Mouse (Mus musculus) MEL (cell line): ENCODE data around the gene Tsga10. TPM values are rescaled to one million over a fixed set of nuclear protein-coding genes. Genes with fewer than 3 reads are reported as not detected.

Experiments used
- DNase-seq: peaks from one replicate; pipeline ENCODE4 v3.0.0; 2011; ENCODE audit warnings: low read depth, low spot score
- H3K27ac ChIP-seq: 2 replicates; pipeline ENCODE4 v1.5.1; 2012; ENCODE audit warnings: low read depth, mild to moderate bottlenecking, control low read depth, low read length, moderate library complexity; ENCODE audit not compliant: control insufficient read depth
- H3K27me3 ChIP-seq, 2 experiments: fragments of 150-350 bp in 1 of 2; sonication (generic) in 1 of 2; 2 replicates each; pipeline ENCODE4 v1.6.1; 2012; ENCODE audit warnings: low read length in 2 of 2, mild to moderate bottlenecking in 2 of 2, improper control_type of control experiment in 1 of 2, moderate library complexity in 1 of 2; ENCODE audit not compliant: insufficient read depth in 2 of 2, control insufficient read depth in 1 of 2
- H3K36me3 ChIP-seq, 2 experiments: 2 replicates each; pipeline ENCODE4 v1.6.1; 2012 to 2014; ENCODE audit warnings: low read length in 2 of 2, improper control_type of control experiment in 1 of 2, inconsistent platforms in 1 of 2, mild to moderate bottlenecking in 1 of 2; ENCODE audit not compliant: insufficient read depth in 2 of 2, control insufficient read depth in 1 of 2
- H3K4me1 ChIP-seq, 2 experiments: fragments of 150-350 bp in 1 of 2; sonication (generic) in 1 of 2; 2 replicates each; pipeline ENCODE4 v1.6.1; 2012; ENCODE audit warnings: low read length in 2 of 2, improper control_type of control experiment in 1 of 2, mild to moderate bottlenecking in 1 of 2; ENCODE audit not compliant: insufficient read depth in 2 of 2, control insufficient read depth in 1 of 2
- H3K4me3 ChIP-seq, 2 experiments: fragments of 150-350 bp in 1 of 2; sonication (generic) in 1 of 2; 2 replicates each; pipeline ENCODE4 v1.5.1; 2012; ENCODE audit warnings: low read depth in 2 of 2, low read length in 2 of 2, mild to moderate bottlenecking in 2 of 2, moderate library complexity in 2 of 2, control low read depth in 1 of 2, improper control_type of control experiment in 1 of 2; ENCODE audit not compliant: control insufficient read depth in 1 of 2, insufficient read depth in 1 of 2
- H3K79me2 ChIP-seq: 2 replicates; pipeline ENCODE4 v1.6.1; 2012; ENCODE audit warnings: mild to moderate bottlenecking, low read length, moderate library complexity; ENCODE audit not compliant: control insufficient read depth, poor library complexity, insufficient read depth
- H3K9ac ChIP-seq: 2 replicates; pipeline ENCODE4 v1.6.1; 2012; ENCODE audit warnings: low read depth, mild to moderate bottlenecking, control low read depth, low read length, moderate library complexity; ENCODE audit not compliant: control insufficient read depth, poor library complexity, severe bottlenecking
- H3K9me3 ChIP-seq: fragments of 150-350 bp; sonication (generic); replicated peaks from 2 replicates; pipeline ENCODE4 v1.6.1; 2012; ENCODE audit warnings: mild to moderate bottlenecking, low read length, improper control_type of control experiment, moderate library complexity; ENCODE audit not compliant: insufficient read depth
- BHLHE40 ChIP-seq: IDR thresholded peaks from 2 replicates; pipeline ENCODE4 v1.6.1; 2012; ENCODE audit warnings: low read depth, mild to moderate bottlenecking, inconsistent platforms, low read length, improper control_type of control experiment, borderline replicate concordance
- CTCF ChIP-seq, 3 experiments: IDR thresholded peaks in 2 of 3; conservative IDR thresholded peaks in 1 of 3; 2 replicates each; pipeline ENCODE4 v1.5.1; 2011 to 2012; ENCODE audit warnings: low read length in 3 of 3, low read depth in 2 of 3, mild to moderate bottlenecking in 2 of 3, improper control_type of control experiment in 1 of 3, inconsistent platforms in 1 of 3, mixed read lengths in 1 of 3, moderate library complexity in 1 of 3; ENCODE audit not compliant: control insufficient read depth in 1 of 3, insufficient read depth in 1 of 3, poor library complexity in 1 of 3, severe bottlenecking in 1 of 3
- E2F4 ChIP-seq: IDR thresholded peaks from 2 replicates; pipeline ENCODE4 v1.6.1; 2011; ENCODE audit warnings: low read depth, low read length, improper control_type of control experiment, borderline replicate concordance
- EP300 ChIP-seq, 2 experiments: IDR thresholded peaks; 2 replicates each; pipeline ENCODE4 v1.6.1; 2011; ENCODE audit warnings: improper control_type of control experiment in 2 of 2, low read length in 2 of 2, low read depth in 1 of 2, mild to moderate bottlenecking in 1 of 2
- GATA1 ChIP-seq: IDR thresholded peaks from 2 replicates; pipeline ENCODE4 v1.6.1; 2011; ENCODE audit warnings: low read depth, low read length, improper control_type of control experiment
- KAT2A ChIP-seq: conservative IDR thresholded peaks from 2 replicates; pipeline ENCODE4 v1.6.1; 2012; ENCODE audit warnings: low read depth, low read length, improper control_type of control experiment, inconsistent platforms
- MAX ChIP-seq: IDR thresholded peaks from 2 replicates; pipeline ENCODE4 v1.6.1; 2011; ENCODE audit warnings: low read length, improper control_type of control experiment
- MEF2A ChIP-seq: IDR thresholded peaks from 2 replicates; pipeline ENCODE4 v1.6.1; 2014; ENCODE audit warnings: low read depth, mild to moderate bottlenecking, inconsistent platforms, low read length, improper control_type of control experiment; ENCODE audit not compliant: poor library complexity, insufficient replicate concordance, severe bottlenecking; ENCODE audit errors: extremely low read depth
- NELFE ChIP-seq: IDR thresholded peaks from 2 replicates; pipeline ENCODE4 v1.6.1; 2011; ENCODE audit warnings: low read depth, low read length, improper control_type of control experiment
- NRF1 ChIP-seq: IDR thresholded peaks from 2 replicates; pipeline ENCODE4 v1.6.1; 2014; ENCODE audit warnings: low read depth, mild to moderate bottlenecking, inconsistent platforms, low read length, improper control_type of control experiment, moderate library complexity; ENCODE audit not compliant: poor library complexity, insufficient read depth, severe bottlenecking
- SMC3 ChIP-seq: IDR thresholded peaks from 2 replicates; pipeline ENCODE4 v1.6.1; 2011; ENCODE audit warnings: low read depth, low read length, improper control_type of control experiment
- TBP ChIP-seq: IDR thresholded peaks from 2 replicates; pipeline ENCODE4 v1.8.0; 2011; ENCODE audit warnings: low read depth, low read length, improper control_type of control experiment
- TCF12 ChIP-seq: IDR thresholded peaks from 2 replicates; pipeline ENCODE4 v1.6.1; 2014; ENCODE audit warnings: low read depth, mild to moderate bottlenecking, inconsistent platforms, low read length, improper control_type of control experiment, moderate library complexity
- USF1 ChIP-seq: IDR thresholded peaks from 2 replicates; pipeline ENCODE4 v1.6.1; 2014; ENCODE audit warnings: low read depth, mild to moderate bottlenecking, inconsistent platforms, low read length, improper control_type of control experiment, moderate library complexity
- USF2 ChIP-seq, 2 experiments: IDR thresholded peaks; 2 replicates each; pipeline ENCODE4 v1.6.1; 2011 to 2012; ENCODE audit warnings: improper control_type of control experiment in 2 of 2, low read length in 2 of 2, borderline replicate concordance in 1 of 2, inconsistent platforms in 1 of 2, low read depth in 1 of 2, mild to moderate bottlenecking in 1 of 2; ENCODE audit not compliant: insufficient read depth in 1 of 2
- ZMIZ1 ChIP-seq: IDR thresholded peaks from 2 replicates; pipeline ENCODE4 v1.6.1; 2012; ENCODE audit warnings: low read depth, mild to moderate bottlenecking, inconsistent platforms, low read length, improper control_type of control experiment, moderate library complexity
- polyA plus RNA-seq, 2 experiments: library from polyadenylated mRNA; stranded (reverse) in 1 of 2; unstranded in 1 of 2; fragments of >175 nt in 1 of 2; fragments of >200 nt in 1 of 2; gene quantifications; 2 replicates each; pipeline versions ENCODE4 v1.2.1 to v1.2.4; 2012; ENCODE audit warnings: low replicate concordance in 2 of 2, low read depth in 1 of 2; ENCODE audit not compliant: insufficient read length in 2 of 2, insufficient read depth in 1 of 2, missing spikeins in 1 of 2
- total RNA-seq: library from RNA; depleted of rRNA; stranded (reverse); fragments of 300-350 nt; gene quantifications from 2 replicates; pipeline ENCODE4 v1.2.3, GENCODE M21; 2012

The Tsga10 gene
- total and polyA plus RNA-seq, 3 experiments: 0.35 to 0.64 TPM; not detected in 1

- Histone ChIP-seq H3K4me3 (no peak overlapping the region), H3K9me3 (no peaks in the 10 kb centered on the region), H3K9ac (no peak overlapping the region), H3K4me1 (peaks cover 0 to 17% of the 10 kb centered on the region in 2 experiments; a peak in 2 of 4 replicates), H3K27ac (no peak overlapping the region), H3K36me3 (peaks cover 0 to 15% of the 10 kb centered on the region in 2 experiments; a peak in 2 of 4 replicates), H3K79me2 (no peaks in the 10 kb centered on the region), H3K27me3 (peaks cover 1 to 2% of the 10 kb centered on the region in 2 experiments; a peak in 2 of 4 replicates)
- DNase-seq: peak; percentile 36
- TF ChIP-seq NRF1 (no peak), TCF12 (peak; percentile 54; the same call in 1 of the 2 replicates), GATA1 (peak; percentile 73), EP300 (IDR thresholded peaks at IDR 0.05; ENCODE audit: low read depth in 1 of 2, low read length in 2 of 2) (peak in 1 of 2 experiments; percentile 36; a peak in 2 of 4 replicates), KAT2A (no peak)
Observed at GRCm38 (mm10) chr1:37735932-37736331, 130.3 kb downstream of the Tsga10 start.

- peaks cover 0 to 15% of the 10 kb centered on the region in 2 experiments; a peak in 2 of 4 replicates for H3K36me3 ChIP-seq
- H3K4me3 ChIP-seq: no peak overlapping the region
- DNase-seq: no peak
- no peak for TF ChIP-seq E2F4
- no peak for TF ChIP-seq MAX
- no peak for TF ChIP-seq TBP
- TF ChIP-seq ZMIZ1: no peak
- TF ChIP-seq MEF2A: no peak
- no peak for TF ChIP-seq CTCF (IDR thresholded peaks at IDR 0.05 in 2 of 3, conservative IDR thresholded peaks at IDR 0.05 in 1 of 3; ENCODE audit: control insufficient read depth in 1 of 3, insufficient read depth in 1 of 3, low read depth in 2 of 3, low read length in 3 of 3, poor library complexity in 1 of 3, severe bottlenecking in 1 of 3)
- TF ChIP-seq USF2 (IDR thresholded peaks at IDR 0.05; ENCODE audit: borderline replicate concordance in 1 of 2, insufficient read depth in 1 of 2, low read depth in 1 of 2, low read length in 2 of 2): no peak
- no peak for TF ChIP-seq NELFE
- TF ChIP-seq USF1: no peak
- no peak for TF ChIP-seq BHLHE40
- TF ChIP-seq GATA1: no peak
- no peak for TF ChIP-seq SMC3
- no peak overlapping the region for H3K27ac ChIP-seq
- no peaks in the 10 kb centered on the region for H3K79me2 ChIP-seq
- H3K4me1 ChIP-seq: peaks cover 0 to 12% of the 10 kb centered on the region in 2 experiments; a peak in 2 of 4 replicates
- H3K27me3 ChIP-seq: peaks cover 1 to 2% of the 10 kb centered on the region in 2 experiments; a peak in 2 of 4 replicates
- H3K9ac ChIP-seq: no peak overlapping the region
- H3K9me3 ChIP-seq: no peaks in the 10 kb centered on the region
Observed at GRCm38 (mm10) chr1:37734841-37735240, 131.4 kb downstream of the Tsga10 start.
